Mouse (Mus musculus) midbrain, embryonic 12.5 days (tissue): ENCODE measurements at regions not wholly inside any gene's neighbourhood (a gene's known extent, or its start where the extent isn't known, plus 50 kb on each side); places are given as distances from the start of the nearest gene placed in this dataset.

Experiments used
- ATAC-seq: fragments of 200-750 bp; cut with Nextera tagmentation; 2 replicates; pipeline ENCODE4 v1.8.0; 2017; ENCODE audit warnings: low read depth, moderate TSS enrichment, moderate library complexity; ENCODE audit not compliant: low FRiP score
- H3K27ac ChIP-seq: fragments of 300-500 bp; sonication (generic); replicated peaks from 2 replicates; pipeline ENCODE4 v1.5.1; 2016; ENCODE audit warnings: mild to moderate bottlenecking
- H3K27me3 ChIP-seq: fragments of 300-500 bp; sonication (generic); 2 replicates; pipeline ENCODE4 v1.6.1; 2016; ENCODE audit warnings: mild to moderate bottlenecking
- H3K36me3 ChIP-seq: fragments of 300-500 bp; sonication (generic); 2 replicates; pipeline ENCODE4 v1.6.1; 2016
- H3K4me1 ChIP-seq: fragments of 300-500 bp; sonication (generic); 2 replicates; pipeline ENCODE4 v1.6.1; 2016
- H3K4me2 ChIP-seq: fragments of 300-500 bp; sonication (generic); replicated peaks from 2 replicates; pipeline ENCODE4 v1.6.1; 2016; ENCODE audit warnings: mild to moderate bottlenecking, moderate library complexity
- H3K4me3 ChIP-seq: fragments of 300-500 bp; sonication (generic); 2 replicates; pipeline ENCODE4 v1.5.1; 2016; ENCODE audit warnings: mild to moderate bottlenecking
- H3K9ac ChIP-seq: fragments of 300-500 bp; sonication (generic); replicated peaks from 2 replicates; pipeline ENCODE4 v1.6.1; 2016; ENCODE audit warnings: mild to moderate bottlenecking, moderate library complexity
- H3K9me3 ChIP-seq: fragments of 300-500 bp; sonication (generic); 2 replicates; pipeline ENCODE4 v1.6.1; 2016; ENCODE audit warnings: mild to moderate bottlenecking
- WGBS: fragments of 180-500 bp; shearing (Covaris S2); methylation state at CpG from one replicate; pipeline ENCODE4 v1.1.7; 2016; 5-methylcytosine and 5-hydroxymethylcytosine counted together

DNA sequence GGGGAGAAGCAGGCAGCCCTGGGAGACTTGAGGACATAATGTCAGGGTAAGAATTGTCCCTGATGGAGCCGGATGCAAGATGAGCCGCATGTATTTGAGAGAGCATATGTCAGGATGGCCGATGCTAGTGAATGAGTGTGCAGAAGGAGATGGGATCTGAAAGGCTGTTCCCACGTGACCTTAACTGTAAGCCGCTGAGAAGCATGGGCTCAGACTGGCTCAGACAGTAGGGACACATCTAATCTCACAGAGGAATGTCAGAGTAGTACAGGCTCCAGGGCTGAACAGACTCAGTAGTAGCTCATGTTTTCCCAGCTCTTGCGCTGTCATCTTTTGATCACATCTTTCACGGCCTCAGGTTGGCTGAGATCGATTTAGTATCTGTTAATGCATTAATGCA, 145.4 kb downstream of the Rsl24d1 start:
- H3K27ac ChIP-seq = no peak overlapping the region
- no peak overlapping the region for H3K4me3 ChIP-seq
- no peaks in the 10 kb centered on the region for H3K27me3 ChIP-seq
- H3K4me2 ChIP-seq = no peak overlapping the region
- H3K36me3 ChIP-seq = no peaks in the 10 kb centered on the region
- no peak for ATAC-seq
- H3K9me3 ChIP-seq = no peaks in the 10 kb centered on the region
- H3K9ac ChIP-seq = no peak overlapping the region
- 84% methylated on average over 8 of the region's 8 CpGs for WGBS
- H3K4me1 ChIP-seq = no peaks in the 10 kb centered on the region

DNA sequence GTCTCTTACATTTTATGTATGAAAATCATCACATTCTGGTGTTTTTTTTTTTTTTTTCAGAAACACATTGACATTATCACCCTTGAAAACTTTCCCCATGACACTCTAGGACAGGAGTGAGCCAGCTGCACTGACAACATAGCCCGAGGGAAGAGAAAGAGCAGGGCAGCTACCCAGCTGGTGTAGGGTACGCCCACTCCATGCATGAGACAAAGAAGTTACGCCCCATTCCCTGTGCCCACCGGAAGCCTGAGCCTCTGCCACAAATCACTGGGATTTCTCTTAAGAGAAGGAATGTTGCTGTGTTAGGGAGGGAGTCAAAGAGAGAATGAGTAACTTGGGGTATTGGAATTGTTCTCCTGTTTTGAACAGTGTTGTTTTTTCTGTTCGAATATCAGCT, 149.5 kb downstream of the Rsl24d1 start:
- H3K9me3 ChIP-seq = no peaks in the 10 kb centered on the region
- H3K36me3 ChIP-seq = no peaks in the 10 kb centered on the region
- no peaks in the 10 kb centered on the region for H3K4me1 ChIP-seq
- ATAC-seq = peak; percentile 74; the same call in 1 of the 2 replicates
- no peak overlapping the region for H3K4me2 ChIP-seq
- no peak overlapping the region for H3K27ac ChIP-seq
- WGBS = 46% methylated on average over 5 of the region's 5 CpGs
- H3K9ac ChIP-seq = no peak overlapping the region
- H3K27me3 ChIP-seq = no peaks in the 10 kb centered on the region
- no peak overlapping the region for H3K4me3 ChIP-seq

DNA sequence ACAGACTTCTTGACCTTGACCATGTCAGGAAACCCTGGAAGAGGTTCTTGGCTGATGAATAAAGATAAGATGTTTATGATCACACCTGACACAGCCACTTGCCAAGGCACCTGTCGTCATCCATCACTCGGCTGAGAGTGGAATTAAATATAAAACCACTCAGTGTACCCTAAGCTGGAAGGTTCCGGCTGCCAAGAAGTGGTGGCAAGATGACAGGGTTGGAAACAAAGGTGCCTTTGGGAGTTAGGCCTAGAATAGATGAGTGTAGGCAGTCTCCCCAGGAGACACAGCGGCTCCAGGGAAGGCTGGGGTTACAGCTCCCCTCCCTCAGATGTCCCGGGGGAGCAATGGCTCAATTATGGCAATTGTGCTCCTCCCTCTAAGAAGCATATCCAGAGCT, 157.0 kb downstream of the Rsl24d1 start:
- Histone ChIP-seq H3K9me3 (no peaks in the 10 kb centered on the region), H3K27me3 (no peaks in the 10 kb centered on the region), H3K4me3 (no peak overlapping the region), H3K4me2 (no peak overlapping the region), H3K36me3 (no peaks in the 10 kb centered on the region), H3K27ac (no peak overlapping the region), H3K9ac (no peak overlapping the region), H3K4me1 (no peaks in the 10 kb centered on the region)
- no peak for ATAC-seq
- 88% methylated on average over 5 of the region's 5 CpGs for WGBS

DNA sequence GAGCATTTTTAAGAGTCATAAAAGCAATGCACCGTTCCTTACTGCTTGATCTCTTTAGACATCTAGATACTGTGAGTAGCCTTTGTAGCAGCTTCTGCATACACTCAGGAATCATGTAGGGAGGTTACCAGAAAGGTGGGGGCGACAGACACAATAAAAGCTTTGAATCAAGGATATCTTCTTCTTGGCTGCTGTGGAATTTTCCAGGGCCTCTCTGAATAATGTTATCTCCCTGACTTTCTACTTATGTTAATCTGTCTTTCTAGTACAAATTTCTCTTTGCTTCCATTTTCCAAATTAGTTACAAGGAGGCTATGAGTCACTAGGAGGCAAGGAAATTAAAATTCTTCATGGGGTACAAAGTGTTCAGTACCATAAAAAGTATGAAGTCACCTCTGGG, 159.4 kb downstream of the Rsl24d1 start:
- Histone ChIP-seq H3K4me2 (no peak overlapping the region), H3K27me3 (no peaks in the 10 kb centered on the region), H3K27ac (no peak overlapping the region), H3K36me3 (no peaks in the 10 kb centered on the region), H3K9ac (no peak overlapping the region), H3K4me3 (no peak overlapping the region), H3K4me1 (no peaks in the 10 kb centered on the region), H3K9me3 (no peaks in the 10 kb centered on the region)
- 81% methylated on average over 2 of the region's 2 CpGs for WGBS
- ATAC-seq = no peak

DNA sequence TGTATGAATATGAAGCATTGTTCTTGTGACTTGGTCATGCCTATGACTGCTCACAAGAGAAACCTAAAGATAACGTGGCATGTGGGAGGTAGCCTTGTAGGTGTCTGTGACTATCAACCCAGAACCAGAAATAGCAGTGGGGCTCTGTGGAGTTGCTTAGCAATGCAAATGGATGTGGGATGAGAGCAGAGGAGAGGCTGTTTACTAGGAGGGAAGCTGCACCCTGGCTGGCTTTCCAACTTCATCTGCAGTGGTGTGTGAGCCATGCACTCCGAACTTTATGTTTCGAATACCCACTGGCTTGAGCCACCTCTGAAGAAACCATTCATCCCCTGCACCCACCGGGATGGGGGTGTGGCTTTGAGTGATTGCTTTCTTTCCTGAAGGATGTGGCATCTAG, 160.5 kb downstream of the Rsl24d1 start:
- Histone ChIP-seq H3K36me3 (no peaks in the 10 kb centered on the region), H3K9me3 (no peaks in the 10 kb centered on the region), H3K9ac (no peak overlapping the region), H3K4me2 (no peak overlapping the region), H3K4me3 (no peak overlapping the region), H3K27ac (no peak overlapping the region), H3K27me3 (no peaks in the 10 kb centered on the region), H3K4me1 (no peaks in the 10 kb centered on the region)
- 84% methylated on average over 4 of the region's 4 CpGs for WGBS
- ATAC-seq = no peak

DNA sequence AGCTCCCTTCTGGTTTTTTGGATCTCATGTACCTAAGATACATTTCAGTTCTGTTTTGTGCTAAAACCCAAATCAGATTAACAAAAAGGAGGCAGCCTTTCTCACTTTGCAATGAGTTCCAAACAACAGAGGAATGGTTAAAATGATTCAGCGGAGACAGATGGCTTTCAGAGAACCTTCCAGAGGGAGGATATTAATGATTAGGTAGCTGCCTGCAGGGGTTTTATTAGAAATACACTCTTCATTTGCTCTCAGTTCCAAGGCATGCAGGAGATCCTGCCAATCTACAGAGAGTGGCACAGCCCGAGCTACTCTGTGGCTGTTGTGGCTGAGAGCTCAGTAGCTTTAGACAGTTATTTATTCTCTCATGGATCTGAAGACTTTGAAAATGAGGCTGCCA, 162.4 kb downstream of the Rsl24d1 start:
- no peak overlapping the region for H3K4me2 ChIP-seq
- H3K27ac ChIP-seq = no peak overlapping the region
- H3K27me3 ChIP-seq = no peaks in the 10 kb centered on the region
- no peak overlapping the region for H3K9ac ChIP-seq
- no peaks in the 10 kb centered on the region for H3K36me3 ChIP-seq
- H3K4me1 ChIP-seq = no peaks in the 10 kb centered on the region
- no peaks in the 10 kb centered on the region for H3K9me3 ChIP-seq
- no peak overlapping the region for H3K4me3 ChIP-seq
- 72% methylated on average over 2 of the region's 2 CpGs for WGBS
- ATAC-seq = no peak

DNA sequence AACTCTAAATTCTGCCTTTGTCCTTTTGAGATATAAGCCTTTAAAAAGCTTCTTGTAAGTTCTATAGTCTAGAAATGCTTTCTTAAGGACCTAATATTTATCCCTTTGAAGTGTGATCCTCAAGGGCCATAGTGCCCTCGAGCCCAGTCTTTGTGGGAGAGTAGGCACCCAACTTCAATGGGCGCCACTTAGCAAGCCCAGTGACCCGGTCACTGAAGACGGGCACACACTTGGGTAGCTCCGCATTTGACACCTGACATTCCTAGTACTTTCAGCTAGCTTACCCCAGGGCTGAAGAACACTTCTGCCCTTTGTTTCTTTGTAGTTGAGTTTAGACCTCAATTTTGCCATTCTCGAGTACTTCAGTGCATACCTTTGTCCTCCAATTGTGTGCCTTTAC, 182.1 kb downstream of the Rsl24d1 start:
- ATAC-seq = no peak
- Histone ChIP-seq H3K27me3 (no peaks in the 10 kb centered on the region), H3K36me3 (no peaks in the 10 kb centered on the region), H3K4me1 (no peaks in the 10 kb centered on the region), H3K4me2 (no peak overlapping the region), H3K4me3 (no peak overlapping the region), H3K9me3 (no peaks in the 10 kb centered on the region), H3K27ac (no peak overlapping the region), H3K9ac (no peak overlapping the region)
- 82% methylated on average over 6 of the region's 6 CpGs for WGBS

DNA sequence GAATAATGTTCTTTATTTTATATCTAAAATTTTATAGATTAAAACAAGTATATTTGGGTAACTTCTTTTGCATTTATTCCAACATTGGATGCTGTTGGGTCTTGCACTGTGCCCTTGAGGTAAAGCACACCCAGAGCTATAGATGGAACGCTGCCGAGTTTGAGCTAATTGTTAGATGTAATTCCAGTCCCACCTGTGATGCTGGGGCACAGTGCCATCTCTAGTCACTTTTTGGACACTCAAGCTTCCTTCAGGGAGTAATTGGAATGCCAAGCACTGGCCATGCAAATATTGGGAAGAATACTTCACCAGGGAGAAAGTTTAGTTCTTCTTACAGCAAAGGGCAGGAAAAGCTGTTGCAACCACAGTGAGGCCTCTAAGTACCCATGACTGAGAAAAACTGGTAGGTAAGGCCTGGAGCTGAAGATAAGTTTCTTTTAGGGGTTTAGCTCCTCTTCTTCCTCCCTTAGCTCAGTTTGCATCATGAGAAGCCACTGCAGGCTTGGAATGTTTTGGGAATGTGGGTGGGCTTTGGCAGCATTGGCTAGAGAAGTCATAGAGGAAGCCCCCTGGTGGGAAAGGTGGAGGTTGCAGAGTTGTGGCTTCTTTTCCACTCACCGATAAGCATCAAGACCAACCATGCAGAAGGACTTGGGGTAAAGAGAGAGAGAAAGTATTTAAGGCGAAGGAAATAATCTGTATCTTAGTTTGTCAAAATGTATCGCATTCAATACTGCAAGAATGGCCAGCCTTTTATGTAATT, 189.1 kb downstream of the Rsl24d1 start:
- H3K9me3 ChIP-seq = no peaks in the 10 kb centered on the region

DNA sequence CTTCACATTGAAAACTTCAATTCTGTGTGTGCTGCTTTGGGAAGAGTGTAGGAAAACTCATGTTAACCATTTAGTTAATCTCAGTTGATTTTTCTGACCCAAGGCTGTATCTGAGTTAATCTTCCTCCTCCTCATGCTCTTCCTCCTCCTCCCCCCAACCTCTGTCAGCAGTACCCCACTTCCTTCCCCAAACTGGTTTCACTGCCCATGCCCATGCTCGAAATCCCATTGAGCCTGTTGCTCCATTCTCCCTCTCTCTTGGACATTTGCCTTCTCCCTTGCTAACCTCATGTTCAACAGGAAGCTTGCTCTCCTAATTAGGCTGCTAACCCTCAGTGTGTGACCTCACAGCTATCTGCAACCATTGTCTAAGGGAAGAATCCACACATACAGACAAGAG, 203.8 kb downstream of the Rsl24d1 start:
- 79% methylated on average over 1 of the region's 1 CpGs for WGBS
- Histone ChIP-seq H3K27me3 (no peaks in the 10 kb centered on the region), H3K9ac (no peak overlapping the region), H3K36me3 (no peaks in the 10 kb centered on the region), H3K9me3 (no peaks in the 10 kb centered on the region), H3K4me2 (no peak overlapping the region), H3K4me1 (no peaks in the 10 kb centered on the region), H3K4me3 (no peak overlapping the region), H3K27ac (no peak overlapping the region)
- ATAC-seq = no peak

More for the DNA sequence above, 189.1 kb downstream of the Rsl24d1 start:
- no peak overlapping the region for H3K27ac ChIP-seq
- H3K36me3 ChIP-seq = no peaks in the 10 kb centered on the region
- no peak overlapping the region for H3K4me2 ChIP-seq
- WGBS = 89% methylated on average over 5 of the region's 5 CpGs
- H3K9ac ChIP-seq = no peak overlapping the region
- H3K4me3 ChIP-seq = no peak overlapping the region
- ATAC-seq = no peak
- no peaks in the 10 kb centered on the region for H3K27me3 ChIP-seq
- H3K4me1 ChIP-seq = no peaks in the 10 kb centered on the region

DNA sequence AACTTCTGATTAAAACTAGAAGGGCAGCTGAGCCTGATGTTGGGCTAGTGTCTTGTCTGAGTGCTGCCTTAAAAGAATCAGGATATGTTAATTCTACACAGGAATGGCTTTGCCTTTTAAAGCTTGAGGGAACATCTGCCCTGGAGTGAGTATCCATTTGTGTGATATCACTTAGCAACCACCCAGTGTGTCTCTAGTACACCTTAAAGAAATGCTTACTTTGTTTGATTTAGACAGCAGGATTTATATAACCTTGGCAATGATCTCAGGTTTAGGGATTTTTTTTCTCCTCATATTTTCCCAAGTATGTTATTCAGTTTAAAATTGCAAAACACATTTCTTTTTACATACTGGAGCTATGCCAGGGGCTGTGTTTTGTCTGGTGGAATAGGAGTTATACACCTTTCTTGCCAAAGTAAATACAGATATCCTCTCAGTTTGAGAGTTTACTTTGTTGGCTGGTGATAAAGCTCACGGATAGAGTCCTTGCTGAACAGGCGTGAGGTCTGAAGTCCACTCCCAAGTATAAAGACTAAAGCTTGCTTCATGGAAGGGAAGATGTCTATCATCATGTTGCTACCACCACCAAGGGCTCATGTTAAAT, 206.6 kb downstream of the Rsl24d1 start:
- no peak overlapping the region for H3K27ac ChIP-seq
- H3K9ac ChIP-seq = no peak overlapping the region
- WGBS = 84% methylated on average over 2 of the region's 2 CpGs
- H3K27me3 ChIP-seq = no peaks in the 10 kb centered on the region
- no peak overlapping the region for H3K4me3 ChIP-seq
- H3K36me3 ChIP-seq = no peaks in the 10 kb centered on the region
- H3K4me1 ChIP-seq = no peaks in the 10 kb centered on the region
- H3K4me2 ChIP-seq = no peak overlapping the region
- no peaks in the 10 kb centered on the region for H3K9me3 ChIP-seq
- no peak for ATAC-seq

DNA sequence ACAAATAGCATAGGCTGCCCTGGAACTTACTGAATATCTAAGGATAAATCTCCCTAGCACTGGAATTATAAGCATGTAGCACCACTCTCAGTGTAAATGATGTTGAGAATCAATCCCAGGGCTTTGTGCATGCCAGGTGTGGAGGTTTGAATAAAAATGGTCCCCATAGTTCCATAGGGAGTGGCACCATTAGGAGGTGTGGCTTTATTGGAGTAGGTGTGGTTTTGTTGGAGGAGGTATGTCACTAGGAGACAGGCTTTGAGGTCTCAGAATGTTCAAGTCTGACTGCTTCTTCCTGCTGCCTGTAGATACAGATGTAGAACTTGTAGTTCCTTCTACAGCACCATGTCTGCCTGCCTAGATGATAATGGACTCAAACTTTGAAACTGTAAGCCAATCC, 217.8 kb downstream of the Rsl24d1 start:
- Histone ChIP-seq H3K4me2 (no peak overlapping the region), H3K9me3 (no peaks in the 10 kb centered on the region), H3K27ac (no peak overlapping the region), H3K4me1 (no peaks in the 10 kb centered on the region), H3K9ac (no peak overlapping the region), H3K4me3 (no peak overlapping the region), H3K36me3 (no peaks in the 10 kb centered on the region), H3K27me3 (no peaks in the 10 kb centered on the region)
- no peak for ATAC-seq

DNA sequence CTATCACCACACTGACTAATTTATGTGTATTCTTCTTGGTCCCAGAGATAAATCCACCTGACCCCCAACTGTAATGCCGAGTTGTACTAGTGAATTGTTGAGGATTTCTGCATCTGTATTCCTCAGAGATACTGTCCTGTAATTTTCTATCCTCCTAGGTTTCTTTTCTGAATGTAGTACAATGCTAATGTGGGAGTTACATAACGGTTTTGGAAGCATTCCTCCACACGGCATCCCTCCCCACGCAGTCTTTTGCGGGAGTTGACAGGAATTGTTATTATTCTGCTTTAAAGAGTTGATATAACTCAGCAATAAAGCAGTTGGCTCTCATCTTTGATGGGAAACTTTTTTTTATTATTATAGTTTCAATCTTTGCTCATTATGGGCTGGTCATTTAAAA, 222.8 kb downstream of the Rsl24d1 start:
- Histone ChIP-seq H3K27me3 (no peaks in the 10 kb centered on the region), H3K9me3 (no peaks in the 10 kb centered on the region), H3K9ac (no peak overlapping the region), H3K4me1 (no peaks in the 10 kb centered on the region), H3K4me2 (no peak overlapping the region), H3K4me3 (no peak overlapping the region), H3K27ac (no peak overlapping the region), H3K36me3 (no peaks in the 10 kb centered on the region)
- 87% methylated on average over 5 of the region's 5 CpGs for WGBS
- ATAC-seq = no peak
